Mouse (Mus musculus): ENCODE results near the gene Gpr165. TPM values are rescaled to one million over a fixed set of nuclear protein-coding genes. Genes with fewer than 3 reads are reported as not detected.

Gene Gpr165
- polyA plus RNA-seq (2012; rRNA removed), result 0.32 and 0.57 TPM in 2 replicates

GRCm38 (mm10) chrX:96712907-96713774, at the start of gene Gpr165:
Gene Gpr165 (plus strand): TSS chrX:96713441.
- no peak for DNase-seq (ENCODE audit: low spot score)

- no peak for DNase-seq (ENCODE audit: low spot score)
Observed at GRCm38 (mm10) chrX:96674871-96675270, 38.4 kb upstream of the Gpr165 start.
